Mouse (Mus musculus): Measurements from ENCODE around the gene Pde4dip.

Pde4dip gene

DNA sequence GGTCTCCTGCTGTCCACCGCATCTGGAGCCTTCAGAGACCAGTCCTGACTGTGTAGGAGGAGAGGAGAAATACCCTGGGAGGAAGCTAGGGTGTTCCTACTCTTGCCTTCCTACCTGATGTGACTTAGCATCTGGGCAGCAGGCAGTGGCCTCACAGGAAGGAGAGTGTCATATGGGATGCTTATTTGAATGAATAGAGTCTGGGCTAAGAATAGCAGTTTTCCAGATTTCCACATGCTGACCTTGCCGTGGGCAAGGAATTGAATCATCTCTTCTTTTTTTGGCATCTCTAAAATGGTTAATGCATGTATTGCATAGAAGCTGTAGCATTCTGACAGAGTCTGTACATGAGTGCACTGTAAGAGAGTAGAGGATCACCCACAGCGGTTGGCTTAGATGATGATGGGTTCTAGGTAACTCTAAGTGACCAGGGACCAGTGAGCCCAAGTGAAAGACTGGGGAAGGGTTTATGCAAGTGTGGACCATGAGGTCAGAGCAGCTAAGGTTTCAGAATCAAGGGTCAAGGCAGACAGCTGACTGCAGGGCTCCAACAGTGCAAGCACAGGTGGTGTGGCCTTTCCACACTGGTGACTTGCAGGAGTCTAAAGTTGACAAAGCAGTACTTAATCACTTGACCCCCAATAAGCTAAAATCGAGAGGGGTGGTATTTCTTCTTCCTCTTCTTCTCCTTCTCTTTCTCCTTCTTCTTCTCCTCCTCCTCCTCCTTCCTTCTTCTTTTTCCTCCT lies 202.0 kb downstream of the Pde4dip start:
- no peak for DNase-seq (ENCODE audit: low spot score)

DNA sequence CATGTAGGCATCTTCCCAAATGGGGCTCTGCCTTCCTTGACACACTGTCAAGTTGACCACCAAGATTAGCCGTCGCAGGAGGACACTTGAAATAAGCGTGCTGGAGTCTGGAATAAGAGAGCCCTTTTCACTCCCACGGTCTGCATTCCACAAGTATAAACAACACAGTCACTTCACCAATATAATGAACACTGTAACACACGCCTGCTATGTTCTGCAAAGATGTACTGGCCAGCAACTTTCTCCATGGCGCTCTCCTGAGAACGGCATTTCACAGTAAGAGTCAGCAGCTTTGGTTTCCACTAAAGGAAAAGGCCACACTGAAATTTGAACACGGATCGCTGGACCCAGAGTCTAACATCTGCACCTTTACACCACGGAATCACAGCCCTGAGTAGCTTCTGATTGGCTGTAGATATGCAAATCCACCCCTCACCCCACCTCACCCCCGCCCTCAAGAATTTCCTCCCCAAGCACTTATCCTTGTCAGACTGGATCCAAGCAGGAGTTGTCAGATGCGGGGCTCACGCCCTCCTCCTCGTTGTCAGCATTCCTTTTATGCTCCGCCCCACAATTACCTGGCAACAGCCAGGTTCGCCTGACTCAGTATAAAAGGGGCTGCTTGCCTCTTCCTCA lies 204.8 kb downstream of the Pde4dip start:
- DNase-seq (ENCODE audit: low spot score), result no peak

GRCm38 (mm10) chr3:97682576-97682975 lies 205.9 kb downstream of the Pde4dip start:
- no peak for DNase-seq (ENCODE audit: low spot score)

DNA sequence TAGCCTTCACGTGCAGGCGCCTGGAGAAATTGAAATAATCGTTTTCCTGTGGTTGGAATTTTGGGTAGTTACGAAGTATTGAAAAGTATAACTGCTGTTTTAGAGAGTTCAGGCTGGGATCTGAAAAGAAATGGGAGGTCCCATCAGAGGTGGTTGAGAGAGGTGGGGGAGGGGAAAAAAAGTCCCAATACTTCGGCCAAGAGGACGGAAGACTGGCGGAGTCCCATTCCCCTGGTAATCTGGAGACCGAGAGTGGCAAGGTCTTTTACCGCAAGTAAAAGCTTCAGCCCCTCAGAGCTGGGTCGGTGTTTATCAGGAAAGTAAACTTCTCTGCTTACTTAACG lies 206.4 kb downstream of the Pde4dip start:
- no peak for DNase-seq (ENCODE audit: low spot score)

DNA sequence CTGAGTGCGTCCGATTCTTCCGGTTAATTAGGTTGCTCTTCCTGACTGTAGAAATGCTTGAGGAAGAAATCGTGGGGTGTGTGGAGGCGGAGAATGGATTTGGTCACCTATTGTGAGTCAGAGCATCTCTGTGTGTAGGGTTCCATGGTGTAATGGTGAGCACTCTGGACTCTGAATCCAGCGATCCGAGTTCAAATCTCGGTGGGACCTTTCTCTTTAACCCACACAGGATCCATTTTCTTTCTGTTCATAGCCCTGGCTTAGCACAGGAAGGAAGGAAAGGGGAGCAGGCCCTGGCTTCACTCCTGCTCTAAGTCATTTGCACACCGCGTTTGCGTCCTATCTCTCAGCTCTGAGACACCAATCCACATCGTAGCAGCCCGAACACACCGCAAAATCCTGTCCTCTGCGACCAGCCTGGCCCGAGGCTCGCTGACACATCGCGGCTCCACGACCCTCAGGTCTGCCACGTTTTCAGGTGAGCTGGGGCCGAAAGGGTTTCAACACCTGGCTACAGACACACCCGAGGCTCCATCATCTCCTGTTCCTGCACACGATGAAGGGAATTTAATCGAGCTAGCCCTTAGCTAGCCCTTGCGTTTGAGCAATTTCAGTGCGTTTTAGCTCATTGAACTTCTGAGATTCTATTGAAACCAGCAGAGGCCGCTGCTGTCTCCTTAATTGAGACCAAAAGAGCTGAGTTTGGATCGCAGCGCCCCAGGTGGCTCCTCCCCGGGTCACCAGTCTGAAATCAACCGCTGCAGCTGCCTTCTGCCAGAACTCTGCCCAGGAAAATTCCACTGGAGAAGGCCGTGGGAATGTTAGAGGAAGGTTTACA lies 207.0 kb downstream of the Pde4dip start:
- peak; percentile 63 for DNase-seq (ENCODE audit: low spot score)

DNA sequence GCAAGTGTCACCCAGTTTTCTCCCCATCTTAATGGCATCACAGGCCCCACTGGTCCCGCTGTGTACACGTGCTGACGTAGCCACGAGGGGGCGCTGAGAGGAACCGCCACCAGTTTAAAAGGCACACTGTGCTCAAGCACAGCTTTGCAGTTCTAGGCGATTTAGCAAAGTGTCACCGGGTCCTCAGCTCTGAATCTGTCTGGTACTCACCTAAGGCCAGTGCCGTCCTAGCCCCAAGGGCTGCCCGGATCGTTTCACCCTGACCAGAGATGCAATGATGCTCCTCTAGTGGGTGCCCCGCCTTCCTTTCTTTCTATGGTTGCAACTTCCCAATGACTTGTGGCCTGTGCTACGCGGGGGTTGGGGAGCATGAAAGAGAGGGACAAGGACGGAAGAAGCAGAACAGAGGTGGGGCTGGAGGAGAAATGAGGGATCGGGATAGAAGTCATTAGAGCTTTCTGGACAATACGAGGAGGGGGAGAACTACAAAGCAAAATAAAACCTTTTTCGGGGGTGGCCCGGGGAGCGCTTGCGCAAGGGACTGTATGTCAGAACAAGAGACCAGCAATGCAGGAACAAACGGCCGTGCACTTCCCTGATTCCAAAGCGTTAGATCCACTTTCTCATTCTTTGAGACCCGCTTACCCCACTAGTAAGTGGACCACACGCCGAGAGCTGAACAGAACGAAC lies 207.7 kb downstream of the Pde4dip start:
- DNase-seq (ENCODE audit: low spot score), result peak; percentile 75

DNA sequence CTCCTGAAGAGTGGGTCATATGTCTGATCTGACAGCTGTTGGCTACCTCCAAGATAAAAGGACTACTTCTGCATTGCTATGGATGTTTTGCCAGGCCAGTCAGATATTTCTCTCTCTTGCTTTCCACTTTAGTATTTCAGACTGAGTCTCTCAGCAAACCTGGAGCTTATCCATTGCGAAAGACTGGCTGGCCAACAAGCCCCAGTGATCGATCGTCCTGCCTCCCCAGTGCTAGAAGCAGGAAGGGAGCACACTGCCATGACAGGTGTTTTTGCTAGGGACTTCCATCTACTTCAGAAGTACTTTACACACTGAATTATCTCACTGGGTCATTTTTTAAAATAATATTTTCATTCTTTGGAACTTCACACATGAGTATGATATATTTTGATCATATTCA lies 210.1 kb downstream of the Pde4dip start:
- no peak for DNase-seq (ENCODE audit: low spot score)

DNA sequence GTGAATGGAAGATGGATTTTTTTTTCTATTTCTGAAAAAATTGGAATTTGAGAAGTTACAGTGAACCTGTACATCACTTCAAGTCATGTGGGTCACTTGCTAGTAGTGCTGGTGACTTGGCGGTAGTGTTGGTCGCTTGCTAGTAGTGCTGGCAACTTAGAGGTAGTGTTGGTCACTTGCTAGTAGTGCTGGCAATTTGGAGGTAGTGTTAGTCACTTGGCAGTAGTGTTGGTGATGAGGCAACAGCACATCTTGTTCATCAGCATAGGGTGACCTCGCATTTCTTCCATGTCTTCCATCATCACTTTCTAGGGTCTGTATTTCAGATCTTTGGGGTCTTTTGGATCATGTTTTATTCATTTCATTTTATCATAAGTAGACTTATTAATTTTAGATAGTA lies 212.4 kb downstream of the Pde4dip start:
- no peak for DNase-seq (ENCODE audit: low spot score)

DNA sequence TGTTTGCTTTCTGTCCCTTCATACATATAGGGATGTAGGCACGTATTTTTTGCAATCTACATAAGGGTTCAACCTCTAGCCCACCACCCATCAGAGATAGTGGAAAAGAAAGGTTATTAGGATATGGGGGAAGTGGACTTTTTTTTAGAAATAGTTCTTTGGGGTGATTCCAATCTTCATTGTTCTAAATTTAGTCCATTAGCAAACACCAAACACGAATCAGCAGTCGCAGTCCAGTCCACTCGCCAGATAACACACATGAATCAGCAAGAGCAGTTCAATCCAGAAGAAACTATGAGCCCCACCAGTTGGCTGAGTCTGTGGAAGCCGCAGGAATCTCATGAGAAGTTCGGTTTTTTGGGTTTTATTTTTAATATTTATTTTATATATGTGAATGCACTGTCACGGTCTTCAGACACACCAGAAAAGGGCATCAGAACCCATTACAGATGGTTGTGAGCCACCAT lies 213.8 kb downstream of the Pde4dip start, which contains the start of gene Gm17651:
Gm17651 (minus strand) TSS at position 51 of the 467 bp plus-strand sequence.
- no peak for DNase-seq (ENCODE audit: low spot score)

DNA sequence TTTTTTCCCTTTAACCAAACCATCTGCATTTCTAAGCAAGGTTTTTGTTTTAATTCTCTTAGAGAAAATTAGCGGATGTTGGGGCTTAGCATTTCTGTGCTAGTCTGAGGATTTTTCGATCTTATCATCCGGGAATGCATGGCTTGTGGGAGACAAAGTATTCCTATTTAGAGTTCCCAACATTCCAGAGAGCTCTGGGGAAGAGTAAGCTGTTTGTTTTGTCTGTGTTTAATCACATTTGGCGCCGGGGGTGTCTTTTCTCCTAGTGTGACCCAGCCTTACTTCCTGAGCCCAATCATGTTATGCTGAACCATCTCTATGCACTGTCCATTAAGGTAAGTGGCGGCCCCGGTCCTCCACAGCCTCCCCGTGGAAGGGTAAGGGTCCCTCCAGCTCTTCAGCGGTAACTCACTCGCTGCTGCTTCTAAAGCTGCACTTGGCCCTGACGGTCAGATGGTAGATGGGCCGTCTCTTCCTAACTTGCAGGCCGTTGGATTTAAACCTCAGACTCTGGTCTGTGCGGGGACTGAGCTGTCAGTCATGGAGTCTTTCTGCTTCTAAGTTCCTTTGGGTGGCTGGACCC lies 221.3 kb downstream of the Pde4dip start:
- DNase-seq (ENCODE audit: low spot score), result no peak

GRCm38 (mm10) chr3:97666154-97666553 lies 222.4 kb downstream of the Pde4dip start:
- DNase-seq (ENCODE audit: low spot score), result no peak

DNA sequence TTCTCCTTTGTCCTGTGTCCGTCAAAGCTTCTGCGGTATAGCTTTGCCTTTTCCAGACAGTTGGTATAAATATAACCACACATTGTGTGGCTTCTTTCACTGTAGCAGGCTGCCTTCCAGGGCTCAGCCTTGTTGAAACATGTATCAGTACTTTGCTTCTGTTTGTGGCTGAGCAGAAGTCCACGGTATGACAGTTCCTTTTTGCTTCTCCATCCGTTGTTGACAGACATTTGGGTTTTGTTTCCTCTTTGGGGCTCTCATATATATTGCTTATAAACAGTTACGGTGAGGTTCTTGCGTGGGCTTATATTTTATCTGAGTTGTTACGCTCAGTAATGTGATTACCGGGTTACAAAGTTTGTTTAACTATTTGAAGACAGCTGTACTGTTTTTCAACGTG lies 223.0 kb downstream of the Pde4dip start:
- no peak for DNase-seq (ENCODE audit: low spot score)

DNA sequence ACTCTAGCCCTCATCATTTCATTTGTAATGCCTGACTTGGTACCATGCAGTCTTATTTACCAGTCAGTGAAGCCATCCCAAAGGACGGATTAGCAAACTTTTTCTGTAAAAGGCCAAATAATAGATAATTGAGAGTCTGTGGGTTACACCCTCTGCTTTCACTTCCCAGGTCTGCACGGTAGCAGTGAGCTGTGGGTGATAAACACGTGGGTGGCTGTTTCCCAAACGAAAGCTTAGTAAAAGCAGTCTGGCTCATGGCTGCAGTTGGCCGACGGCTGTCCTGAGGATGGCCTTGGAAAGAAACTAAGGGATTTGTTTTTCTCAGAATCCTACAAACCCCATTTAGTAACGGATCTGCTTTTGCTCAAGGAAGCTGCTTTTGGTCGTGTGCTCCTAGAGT lies 227.3 kb downstream of the Pde4dip start:
- DNase-seq (ENCODE audit: low spot score), result no peak

DNA sequence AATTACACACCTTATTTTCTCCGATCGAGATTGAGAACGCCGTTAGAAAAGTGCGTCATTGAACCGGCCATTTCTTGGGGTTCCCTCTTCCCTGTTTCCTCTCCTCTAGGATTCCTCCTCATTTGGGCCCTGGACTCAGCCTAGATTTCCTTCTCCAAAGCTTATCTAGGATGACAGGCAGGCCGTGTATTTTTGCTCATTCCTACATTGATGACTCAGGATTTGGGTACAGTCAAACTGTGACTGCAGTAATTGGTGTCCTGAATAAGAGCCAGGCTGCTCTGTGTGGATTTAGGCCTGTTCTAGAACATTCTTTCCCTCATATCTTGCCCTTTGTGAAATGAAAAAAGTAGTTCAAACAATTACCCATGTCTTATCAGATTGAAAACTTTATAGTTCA lies 228.8 kb downstream of the Pde4dip start:
- no peak for DNase-seq (ENCODE audit: low spot score)

- peak; percentile 31 for DNase-seq (ENCODE audit: low spot score)
Observed at GRCm38 (mm10) chr3:97658426-97659193, 229.9 kb downstream of the Pde4dip start.

- peak; percentile 96 for DNase-seq (ENCODE audit: low spot score)
Observed at GRCm38 (mm10) chr3:97657655-97658411, 230.7 kb downstream of the Pde4dip start, which contains the start of gene Prkab2. Gene Prkab2, plus strand, starts transcription at chr3:97658193.

GRCm38 (mm10) chr3:97654901-97655300 lies 233.6 kb downstream of the Pde4dip start:
- no peak for DNase-seq (ENCODE audit: low spot score)

- DNase-seq (ENCODE audit: low spot score), result no peak
Observed at GRCm38 (mm10) chr3:97653781-97654180, 234.7 kb downstream of the Pde4dip start.

GRCm38 (mm10) chr3:97651604-97652003 lies 236.9 kb downstream of the Pde4dip start:
- no peak for DNase-seq (ENCODE audit: low spot score)

GRCm38 (mm10) chr3:97649469-97649868 lies 239.0 kb downstream of the Pde4dip start:
- no peak for DNase-seq (ENCODE audit: low spot score)

Data from layer of hippocampus, adult 9-10 months (tissue).